36 mouse cellular contexts compared by ENCODE assay signal in the genomic region with DNA sequence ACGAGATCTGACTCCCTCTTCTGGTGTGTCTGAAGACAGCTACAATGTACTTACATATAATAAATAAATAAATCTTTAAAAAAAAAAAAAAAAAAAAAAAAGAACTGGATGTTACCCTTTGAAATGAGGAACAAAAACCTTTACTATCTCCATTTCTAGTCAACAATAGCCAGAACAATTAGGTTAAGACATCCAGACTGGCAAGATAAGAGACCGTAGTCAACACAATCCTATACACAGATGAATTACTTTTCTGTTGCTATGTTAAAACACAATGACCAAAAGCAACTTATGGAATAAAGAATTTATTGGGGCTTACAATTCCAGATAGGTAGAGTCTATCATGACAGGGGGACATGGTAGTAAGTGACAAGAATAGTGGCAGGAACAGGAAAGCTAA. TPM values are rescaled to one million over a fixed set of nuclear protein-coding genes. Genes with fewer than 3 reads are reported as not detected.
"Had no signal": no experiment of that assay in that cellular context is flagged by ENCODE, and none has a peak within 500 bp of the region (broad histone marks: within the 10 kb centered on the region; RNA-seq: fewer than 3 reads in every experiment).

No protein-coding gene starts in this region.

- H3K9me3 ChIP-seq: embryonic facial prominence, embryonic 10.5 days; embryonic facial prominence, embryonic 12.5 days; embryonic facial prominence, embryonic 13.5 days; embryonic facial prominence, embryonic 15.5 days; forebrain, embryonic 10.5 days; forebrain, embryonic 12.5 days; forebrain, embryonic 13.5 days; forebrain, embryonic 15.5 days had no signal

- H3K9ac ChIP-seq: embryonic facial prominence, embryonic 12.5 days; embryonic facial prominence, embryonic 13.5 days; embryonic facial prominence, embryonic 15.5 days; forebrain, embryonic 12.5 days; forebrain, embryonic 13.5 days; forebrain, embryonic 15.5 days; forebrain, postnatal 0 days had no signal

- H3K4me1 ChIP-seq: embryonic facial prominence, embryonic 10.5 days; embryonic facial prominence, embryonic 12.5 days; embryonic facial prominence, embryonic 13.5 days; embryonic facial prominence, embryonic 15.5 days; forebrain, embryonic 10.5 days; forebrain, embryonic 12.5 days; forebrain, embryonic 13.5 days; forebrain, embryonic 15.5 days had no signal

- H3K4me3 ChIP-seq: embryonic facial prominence, embryonic 10.5 days; embryonic facial prominence, embryonic 12.5 days; embryonic facial prominence, embryonic 13.5 days; embryonic facial prominence, embryonic 15.5 days; erythroblast, embryonic 14.5 days; forebrain, embryonic 10.5 days; forebrain, embryonic 12.5 days; forebrain, embryonic 13.5 days; forebrain, embryonic 15.5 days; gastrocnemius, adult 2 months; heart, adult 2 months had no signal

- H3K27me3 ChIP-seq: embryonic facial prominence, embryonic 12.5 days; embryonic facial prominence, embryonic 13.5 days; embryonic facial prominence, embryonic 15.5 days; forebrain, embryonic 12.5 days; forebrain, embryonic 13.5 days; forebrain, embryonic 15.5 days had no signal

- DNase-seq: cerebellum, adult 9-10 months; cerebellum, adult 9-11 months; cerebellum, postnatal 10 days; cerebellum, postnatal 14 days; cerebellum, postnatal 25 days; cerebellum, postnatal 36 days; embryo, embryonic 11 days; forebrain, postnatal 0 days; gastrocnemius, adult 2 months; gastrocnemius, postnatal 10 days; gastrocnemius, postnatal 14 days; gastrocnemius, postnatal 25 days; gastrocnemius, postnatal 36 days; heart, adult 11 months; heart, adult 18-20 months; heart, adult 2 months had no signal

- H3K27ac ChIP-seq: embryonic facial prominence, embryonic 10.5 days; embryonic facial prominence, embryonic 12.5 days; embryonic facial prominence, embryonic 13.5 days; embryonic facial prominence, embryonic 15.5 days; forebrain, embryonic 10.5 days; forebrain, embryonic 12.5 days; forebrain, embryonic 13.5 days; forebrain, embryonic 15.5 days; gastrocnemius, adult 2 months; heart, adult 2 months had no signal

RNA-seq across cellular contexts. Expression of a gene that starts 6.9 kb away (rescaled TPM):
- total RNA-seq: common myeloid progenitor, adult 5-6 weeks; forebrain, postnatal 0 days; gastrocnemius, adult 18-20 months; gastrocnemius, adult 2 months; gastrocnemius, adult 8-10 months; gastrocnemius, postnatal 10 days; gastrocnemius, postnatal 14 days; gastrocnemius, postnatal 25 days; gastrocnemius, postnatal 36 days; gastrocnemius, postnatal 4 days; granulocyte monocyte progenitor cell, adult 5-6 weeks; heart, adult 18-20 months; heart, adult 2 months; heart, adult 8-10 months had no signal
- polyA plus RNA-seq: cortical plate, adult 2 months; erythroblast, embryonic 14.5 days; forebrain, embryonic 11.5 days; forebrain, embryonic 12.5 days; forebrain, embryonic 16.5 days; frontal cortex, adult 2 months; gonadal fat pad, adult 2 months; heart, adult 2 months had no signal
